ENCODE assay signal across 9 mouse cellular contexts in genomic region chr14:54224484-54225467, GRCm38 (mm10). TPM values are rescaled to one million over a fixed set of nuclear protein-coding genes. Genes with fewer than 3 reads are reported as not detected.
A peak's percentile ranks its signal among the peaks of the same experiment; 100 is the strongest.
DNase-seq lines count a peak whose midpoint lies in the region; ATAC-seq lines count a peak whose summit lies in the region.
"Had no signal": no experiment of that assay in that cellular context is flagged by ENCODE, and none has a peak within 500 bp of the region (broad histone marks: within the 10 kb centered on the region; RNA-seq: fewer than 3 reads in every experiment).

No protein-coding gene starts in this region.

- no peaks in the 10 kb centered on the region for H3K36me3 ChIP-seq in neural tube, embryonic 13.5 days
- H3K36me3 ChIP-seq in splenic B cell, adult 2 months (ENCODE audit: control insufficient read depth, insufficient read depth, low read length, poor library complexity, severe bottlenecking) = no peaks in the 10 kb centered on the region

- peak overlapping the region; percentile 59 for H3K27ac ChIP-seq in neural tube, embryonic 13.5 days (replicated peaks)

- 0 out of 2 replicates have a peak overlapping the region, but pooled peaks have one; percentile 47 for H3K9ac ChIP-seq in neural tube, embryonic 13.5 days

- H3K9me3 ChIP-seq in neural tube, embryonic 13.5 days = no peaks in the 10 kb centered on the region

- 0 out of 2 replicates have a peak overlapping the region, but pooled peaks have one; percentile 3 for H3K4me2 ChIP-seq in neural tube, embryonic 13.5 days

- ATAC-seq in neural tube, embryonic 13.5 days (ENCODE audit: low read depth) = 0 out of 2 replicates have a peak, but pooled peaks have one; percentile 13

- no peak overlapping the region for H3K4me3 ChIP-seq in neural tube, embryonic 13.5 days

- peak; percentile 67 for DNase-seq in adrenal gland, adult 2 months
- DNase-seq in adrenal gland, postnatal 4 days (ENCODE audit: low spot score in 2 of 2) = no peak
- DNase-seq in neural tube, embryonic 10.5 days (ENCODE audit: extremely low spot score, low spot score) = no peak
- peak; percentile 54 to 56 for DNase-seq in heart, postnatal 10 days
- DNase-seq in splenic B cell, adult 2 months (ENCODE audit: low read depth, low spot score) = peak; percentile 72
- DNase-seq in right cerebral cortex, postnatal 36 days (ENCODE audit: low spot score in 2 of 2) = no peak
- DNase-seq in cerebellum, adult 9-10 months = no peak

- peaks cover 36% of the 10 kb centered on the region for H3K4me1 ChIP-seq in neural tube, embryonic 13.5 days (replicated peaks)

- intact Hi-C loops in heart, postnatal 10 days (cut with DNase I) = loop anchor here (5.0 kb wide), 2 partner anchors 162 to 418 kb away; partner anchors contain the start of genes Cdh24 and Gm17606

- WGBS in neural tube, embryonic 13.5 days = 43% methylated on average over 16 of the region's 16 CpGs

- no peaks in the 10 kb centered on the region for H3K27me3 ChIP-seq in neural tube, embryonic 13.5 days
- no peaks in the 10 kb centered on the region for H3K27me3 ChIP-seq in splenic B cell, adult 2 months (ENCODE audit: control insufficient read depth, insufficient read depth, low read length, poor library complexity, severe bottlenecking)

RNA-seq across cellular contexts. Expression of gene Dad1, which starts 29.1 kb away (rescaled TPM):
- 100 to 1,000 TPM; 385 to 398 TPM for total RNA-seq in adrenal gland, adult 2 months (2021)
- polyA plus RNA-seq in adrenal gland, adult 2 months (2012; rRNA removed) = 1,369 and 1,819 TPM in 2 replicates
- 100 to 1,000 TPM; 195 to 211 TPM for total RNA-seq in adrenal gland, postnatal 4 days (2021)
- 416 and 437 TPM in 2 replicates for polyA plus RNA-seq in neural tube, embryonic 13.5 days (2015; fragmentation: Nextera tagmentation; extraction: Ambion mirVana)
- 100 to 1,000 TPM; 121 TPM for total RNA-seq in heart, postnatal 10 days (2021)

RNA-seq across cellular contexts. Expression of gene Abhd4, which starts 29.2 kb away (rescaled TPM):
- 100 to 1,000 TPM; 490 to 694 TPM for total RNA-seq in adrenal gland, adult 2 months (2021)
- polyA plus RNA-seq in adrenal gland, adult 2 months (2012; rRNA removed) = 397 and 541 TPM in 2 replicates
- 100 to 1,000 TPM; 351 to 353 TPM for total RNA-seq in adrenal gland, postnatal 4 days (2021)
- 60.4 and 72.4 TPM in 2 replicates for polyA plus RNA-seq in neural tube, embryonic 13.5 days (2015; fragmentation: Nextera tagmentation; extraction: Ambion mirVana)
- 10 to 100 TPM; 55.9 to 67.1 TPM for total RNA-seq in heart, postnatal 10 days (2021)

RNA-seq across cellular contexts. Expression of gene Olfr49, which starts 60.0 kb away (rescaled TPM):
- not detected for total RNA-seq in adrenal gland, adult 2 months (2021)
- polyA plus RNA-seq in adrenal gland, adult 2 months (2012; rRNA removed) = 0.01 TPM in 1 of 2 replicates, not detected in the other
- total RNA-seq in adrenal gland, postnatal 4 days (2021) = not detected
- not detected in 2 replicates for polyA plus RNA-seq in neural tube, embryonic 13.5 days (2015; fragmentation: Nextera tagmentation; extraction: Ambion mirVana)
- not detected for total RNA-seq in heart, postnatal 10 days (2021)
- polyA plus RNA-seq: limb, embryonic 11.5 days had no signal

Comparison
In these comparisons a context has a peak if more than half of its experiments do, and no peak if none do; other contexts are left out.
1. DNase-seq: peak in adrenal gland, adult 2 months (single experiment), heart, postnatal 10 days (2 of 2) and splenic B cell, adult 2 months (single experiment); none in adrenal gland, postnatal 4 days (0 of 2), neural tube, embryonic 10.5 days (single experiment), right cerebral cortex, postnatal 36 days (0 of 2) and cerebellum, adult 9-10 months (single experiment).
2. RNA of gene Abhd4, which starts 29.2 kb away (total RNA-seq): 490 to 694 TPM in adrenal gland, adult 2 months and 351 to 353 TPM in adrenal gland, postnatal 4 days; 55.9 to 67.1 TPM in heart, postnatal 10 days; every median in the first group is over 4 times any median in the second.